Mouse (Mus musculus) cerebellum, postnatal 4 days (tissue): ENCODE results near the gene Zfp354a.
"Not testable (repeated sequence)": the region's sequence is repeated elsewhere in the genome, so short reads cannot be mapped to it uniquely, and the experiment has no call there.

ENCODE experiments used
- DNase-seq, 2 experiments: peaks; one replicate each; pipeline ENCODE4 v3.0.0; 2022; ENCODE audit warnings: low spot score in 2 of 2, mixed read lengths in 1 of 2

Zfp354a gene

GRCm38 (mm10) chr11:51059151-51059571, at the start of gene Zfp354a:
TSS of gene Zfp354a (plus strand) at chr11:51059257.
- peak; percentile 45 to 68 for DNase-seq

GRCm38 (mm10) chr11:51011821-51012220, 47.2 kb upstream of the Zfp354a start:
- peak in 1 of 2 experiments; percentile 52 for DNase-seq

- DNase-seq: no peak
Measured at GRCm38 (mm10) chr11:51013936-51014335, 45.1 kb upstream of the Zfp354a start, which contains the start of gene Olfr54. TSS of gene Olfr54 (plus strand) at chr11:51014236.

GRCm38 (mm10) chr11:51016341-51016740, 42.7 kb upstream of the Zfp354a start:
- DNase-seq: no peak

- DNase-seq: not testable (repeated sequence)
Measured at GRCm38 (mm10) chr11:51026811-51027210, 32.2 kb upstream of the Zfp354a start.

- DNase-seq: not testable (repeated sequence)
Measured at GRCm38 (mm10) chr11:51029381-51029780, 29.7 kb upstream of the Zfp354a start.

- no peak for DNase-seq
Measured at GRCm38 (mm10) chr11:51030225-51030624, 28.8 kb upstream of the Zfp354a start.

- DNase-seq: peak in 1 of 2 experiments; percentile 38
Measured at GRCm38 (mm10) chr11:51032851-51033250, 26.2 kb upstream of the Zfp354a start.

GRCm38 (mm10) chr11:51034141-51034540, 24.9 kb upstream of the Zfp354a start:
- DNase-seq: not testable (repeated sequence)

- peak in 1 of 2 experiments; percentile 34 for DNase-seq
Measured at GRCm38 (mm10) chr11:51035951-51036350, 23.1 kb upstream of the Zfp354a start.

GRCm38 (mm10) chr11:51044776-51045175, 14.3 kb upstream of the Zfp354a start:
- not testable (repeated sequence) for DNase-seq

GRCm38 (mm10) chr11:51047809-51048208, 11.2 kb upstream of the Zfp354a start, which contains the start of gene Olfr1375:
TSS of gene Olfr1375 (plus strand) at chr11:51048109.
- DNase-seq: not testable (repeated sequence)

GRCm38 (mm10) chr11:51051678-51052077, 7.4 kb upstream of the Zfp354a start:
- DNase-seq: no peak

- peak in 1 of 2 experiments; percentile 32 for DNase-seq
Measured at GRCm38 (mm10) chr11:51053230-51053629, 5.8 kb upstream of the Zfp354a start.

- no peak for DNase-seq
Measured at GRCm38 (mm10) chr11:51059640-51060039, 583 bp downstream of the Zfp354a start.

GRCm38 (mm10) chr11:51060981-51061380, 1.9 kb downstream of the Zfp354a start:
- DNase-seq: no peak

GRCm38 (mm10) chr11:51063276-51063675, 4.2 kb downstream of the Zfp354a start:
- DNase-seq: no peak

- DNase-seq: no peak
Measured at GRCm38 (mm10) chr11:51063841-51064240, 4.8 kb downstream of the Zfp354a start.

GRCm38 (mm10) chr11:51084527-51084926, 25.5 kb downstream of the Zfp354a start:
- no peak for DNase-seq

GRCm38 (mm10) chr11:51085269-51085668, 26.2 kb downstream of the Zfp354a start:
- no peak for DNase-seq

- DNase-seq: no peak
Measured at GRCm38 (mm10) chr11:51107261-51107660, 48.2 kb downstream of the Zfp354a start.

- DNase-seq: no peak
Measured at GRCm38 (mm10) chr11:51110621-51111020, 51.6 kb downstream of the Zfp354a start.
